Mouse (Mus musculus) frontal cortex, adult 2 months (tissue): ENCODE measurements around the gene Tbc1d16. TPM values are rescaled to one million over a fixed set of nuclear protein-coding genes. Genes with fewer than 3 reads are reported as not detected.

ENCODE experiments used
- DNase-seq, 2 experiments: peaks; one replicate each; pipeline ENCODE4 v3.0.0; 2022; ENCODE audit warnings: low spot score in 1 of 2; ENCODE audit errors: extremely low spot score in 1 of 2
- polyA plus RNA-seq: library from polyadenylated mRNA; depleted of rRNA; stranded (reverse); fragments of >200 nt; gene quantifications from 2 replicates; pipeline ENCODE4 v1.2.3, GENCODE M21; 2012

The Tbc1d16 gene
- polyA plus RNA-seq, 1 experiment: 20.6 TPM

GRCm38 (mm10) chr11:119150442-119150841 lies 77.9 kb downstream of the Tbc1d16 start:
- DNase-seq: no peak

GRCm38 (mm10) chr11:119148829-119149228 lies 79.5 kb downstream of the Tbc1d16 start:
- no peak for DNase-seq

- no peak for DNase-seq
Measured at GRCm38 (mm10) chr11:119147153-119147552, 81.1 kb downstream of the Tbc1d16 start.

- no peak for DNase-seq
Measured at GRCm38 (mm10) chr11:119146140-119146539, 82.2 kb downstream of the Tbc1d16 start.

GRCm38 (mm10) chr11:119144801-119145475 lies 83.4 kb downstream of the Tbc1d16 start:
- DNase-seq: no peak

- DNase-seq: no peak
Measured at GRCm38 (mm10) chr11:119143376-119144002, 84.8 kb downstream of the Tbc1d16 start.

- no peak for DNase-seq
Measured at GRCm38 (mm10) chr11:119142615-119143014, 85.7 kb downstream of the Tbc1d16 start.

GRCm38 (mm10) chr11:119139026-119139425 lies 89.3 kb downstream of the Tbc1d16 start:
- DNase-seq: no peak

- DNase-seq: no peak
Measured at GRCm38 (mm10) chr11:119138205-119138604, 90.1 kb downstream of the Tbc1d16 start.

GRCm38 (mm10) chr11:119134586-119134985 lies 93.7 kb downstream of the Tbc1d16 start:
- DNase-seq: no peak

- peak in 1 of 2 experiments; percentile 47 for DNase-seq
Measured at GRCm38 (mm10) chr11:119133437-119134221, 94.7 kb downstream of the Tbc1d16 start.

GRCm38 (mm10) chr11:119132198-119133035 lies 95.9 kb downstream of the Tbc1d16 start:
- no peak for DNase-seq

- no peak for DNase-seq
Measured at GRCm38 (mm10) chr11:119130081-119130765, 98.1 kb downstream of the Tbc1d16 start.

- no peak for DNase-seq
Measured at GRCm38 (mm10) chr11:119129281-119130058, 98.8 kb downstream of the Tbc1d16 start.

GRCm38 (mm10) chr11:119128668-119129280 lies 99.5 kb downstream of the Tbc1d16 start:
- DNase-seq: no peak

GRCm38 (mm10) chr11:119127686-119128473 lies 100.4 kb downstream of the Tbc1d16 start:
- no peak for DNase-seq

- DNase-seq: no peak
Measured at GRCm38 (mm10) chr11:119127147-119127546, 101.2 kb downstream of the Tbc1d16 start.
